Mouse (Mus musculus): ENCODE data around the gene Ssxb2. TPM values are rescaled to one million over a fixed set of nuclear protein-coding genes. Genes with fewer than 3 reads are reported as not detected.
"Not testable (repeated sequence)": the region's sequence is repeated elsewhere in the genome, so short reads cannot be mapped to it uniquely, and the experiment has no call there.

Ssxb2 gene
- total RNA-seq (2018; cell fraction: chromatin; rRNA removed): not detected
- not detected for total RNA-seq (2018; cell fraction: cytosol; rRNA removed)
- total RNA-seq (2018; cell fraction: nucleus; rRNA removed): not detected
- not detected in 3 replicates for polyA plus RNA-seq (2018)

GRCm38 (mm10) chrX:8461626-8462025 lies at the start of gene Ssxb2:
Gene Ssxb2, minus strand, starts transcription at chrX:8461726.
- H3K4me3 ChIP-seq (ENCODE audit: inconsistent target); H3K79me2 ChIP-seq (ENCODE audit: inconsistent target): not testable (repeated sequence)
- WGBS (ENCODE audit: missing documents): 73% methylated on average over 2 of the region's 2 CpGs

GRCm38 (mm10) chrX:8413005-8413404 lies 48.5 kb downstream of the Ssxb2 start, which contains the start of gene Ssxb1:
Gene Ssxb1, plus strand, starts transcription at chrX:8413305.
- WGBS (ENCODE audit: missing documents): 11% methylated on average over 1 of the region's 1 CpGs
- not testable (repeated sequence) for H3K79me2 ChIP-seq (ENCODE audit: inconsistent target); H3K36me3 ChIP-seq (ENCODE audit: inconsistent target); H3K4me3 ChIP-seq (ENCODE audit: inconsistent target); H3K27ac ChIP-seq

More at GRCm38 (mm10) chrX:8461626-8462025, at the start of gene Ssxb2:
- H3K36me3 ChIP-seq (ENCODE audit: inconsistent target); H3K27ac ChIP-seq: not testable (repeated sequence)

Other genes starting within 250 kb of the Ssxb2 start
- 8.2 to 10.3 TPM (median 8.3 TPM) in 3 replicates for gene Ftsj1, start 209.3 kb downstream of the Ssxb2 start, polyA plus RNA-seq (2018)
- gene Slc38a5, start 190.6 kb downstream of the Ssxb2 start, polyA plus RNA-seq (2018): not detected in 3 replicates
- not detected in 3 replicates for gene Ssxb10, start 134.3 kb downstream of the Ssxb2 start, polyA plus RNA-seq (2018)
- not detected in 3 replicates for gene Ssxb9, start 94.7 kb downstream of the Ssxb2 start, polyA plus RNA-seq (2018)
- not detected in 3 replicates for gene Ssxb1, start 48.4 kb downstream of the Ssxb2 start, polyA plus RNA-seq (2018)
- gene Gm14459, start 63.2 kb upstream of the Ssxb2 start, polyA plus RNA-seq (2018): not detected in 3 replicates
- not detected in 3 replicates for gene Ssxb6, start 86.5 kb upstream of the Ssxb2 start, polyA plus RNA-seq (2018)
- gene Ssxb3, start 130.1 kb upstream of the Ssxb2 start, polyA plus RNA-seq (2018): not detected in 3 replicates
- not detected in 3 replicates for gene Ssxb8, start 229.1 kb upstream of the Ssxb2 start, polyA plus RNA-seq (2018)